Mouse (Mus musculus): ENCODE measurements around the gene Elavl2. TPM values are rescaled to one million over a fixed set of nuclear protein-coding genes. Genes with fewer than 3 reads are reported as not detected.

Gene Elavl2
- polyA plus RNA-seq, 1 experiment: not detected

DNA sequence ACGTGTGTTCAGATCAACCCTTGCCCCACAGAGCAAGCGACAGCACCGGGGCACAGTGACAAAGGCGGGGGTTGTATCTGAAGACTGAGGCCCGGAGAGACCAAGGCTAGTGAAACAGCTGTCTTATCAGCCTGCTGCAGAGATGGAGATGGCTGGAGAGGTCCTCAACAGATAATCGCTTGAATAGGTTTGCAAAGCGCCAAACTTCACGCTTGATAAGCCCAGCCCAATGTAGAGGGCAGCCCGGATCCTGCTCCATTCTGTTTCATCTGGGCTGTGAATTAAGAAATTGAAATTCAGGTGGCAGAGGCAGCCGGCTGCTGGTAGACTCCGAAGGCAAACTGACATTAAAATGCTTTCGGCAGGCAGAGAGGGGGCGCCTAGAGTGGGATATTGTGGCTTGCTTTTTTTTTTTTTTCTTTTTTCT is 19.4 kb downstream of the Elavl2 start:
- WGBS: 5% methylated on average over 13 of the region's 13 CpGs
- Histone ChIP-seq H3K4me3 (ENCODE audit: extremely low read depth, insufficient read depth, insufficient read length) (no peak overlapping the region), H3K27ac (ENCODE audit: insufficient read depth, low read length) (no peak overlapping the region), H3K4me1 (ENCODE audit: control insufficient read depth, insufficient read depth, insufficient read length) (no peaks in the 10 kb centered on the region), H3K27me3 (ENCODE audit: control insufficient read depth, insufficient read depth, low read length) (no peaks in the 10 kb centered on the region), H3K36me3 (ENCODE audit: control insufficient read depth, insufficient read depth, low read length) (no peaks in the 10 kb centered on the region)
- TF ChIP-seq CTCF (IDR thresholded peaks at IDR 0.05; ENCODE audit: extremely low read depth, insufficient read depth, insufficient read length, insufficient replicate concordance) (no peak), POLR2A (IDR thresholded peaks at IDR 0.05; ENCODE audit: low read depth, low read length) (no peak)
- no peak for DNase-seq (ENCODE audit: low read depth in 1 of 2, low spot score in 2 of 2)

- H3K27me3 ChIP-seq (ENCODE audit: control insufficient read depth, insufficient read depth, low read length): no peaks in the 10 kb centered on the region
- no peak overlapping the region for H3K27ac ChIP-seq (ENCODE audit: insufficient read depth, low read length)
- no peak for DNase-seq (ENCODE audit: low read depth in 1 of 2, low spot score in 2 of 2)
- H3K36me3 ChIP-seq (ENCODE audit: control insufficient read depth, insufficient read depth, low read length): no peaks in the 10 kb centered on the region
- TF ChIP-seq POLR2A (IDR thresholded peaks at IDR 0.05; ENCODE audit: low read depth, low read length) (no peak), CTCF (IDR thresholded peaks at IDR 0.05; ENCODE audit: extremely low read depth, insufficient read depth, insufficient read length, insufficient replicate concordance) (no peak)
- H3K4me1 ChIP-seq (ENCODE audit: control insufficient read depth, insufficient read depth, insufficient read length): no peaks in the 10 kb centered on the region
- WGBS: 15% methylated on average over 24 of the region's 24 CpGs
- no peak overlapping the region for H3K4me3 ChIP-seq (ENCODE audit: extremely low read depth, insufficient read depth, insufficient read length)
These were observed 20.1 kb downstream of the Elavl2 start for GRCm38 (mm10) chr4:91380341-91381117.

DNA sequence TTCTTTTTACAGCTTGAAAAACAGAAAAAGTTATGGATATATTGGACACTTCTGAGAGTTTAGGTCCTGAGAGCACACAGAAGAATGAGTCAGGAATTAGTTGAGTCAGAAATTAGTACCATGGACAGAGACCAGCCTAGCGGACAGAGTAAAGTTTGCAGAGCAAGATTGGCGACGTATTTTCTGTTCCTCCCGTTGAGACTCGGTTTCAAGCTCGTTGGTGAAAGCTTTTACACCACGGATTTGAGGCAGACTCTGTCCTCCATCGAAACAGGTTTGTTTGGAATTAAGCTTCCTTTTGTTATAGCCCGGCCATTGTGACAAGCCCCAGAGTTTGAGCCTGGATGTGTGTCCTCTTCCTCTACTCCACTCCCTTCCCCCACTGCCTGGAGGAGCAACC is 21.0 kb downstream of the Elavl2 start:
- peaks cover 3% of the 10 kb centered on the region; the same call in 1 of the 2 replicates for H3K27me3 ChIP-seq (ENCODE audit: control insufficient read depth, insufficient read depth, low read length)
- no peak for DNase-seq (ENCODE audit: low read depth in 1 of 2, low spot score in 2 of 2)
- WGBS: 5% methylated on average over 9 of the region's 9 CpGs

GRCm38 (mm10) chr4:91376317-91376910 is 24.2 kb downstream of the Elavl2 start:
- H3K36me3 ChIP-seq (ENCODE audit: control insufficient read depth, insufficient read depth, low read length): no peaks in the 10 kb centered on the region
- no peak for DNase-seq (ENCODE audit: low read depth in 1 of 2, low spot score in 2 of 2)
- 3% methylated on average over 28 of the region's 28 CpGs for WGBS
- H3K4me3 ChIP-seq (ENCODE audit: extremely low read depth, insufficient read depth, insufficient read length): peak overlapping the region; percentile 8; the same call in 1 of the 2 replicates
- TF ChIP-seq POLR2A (IDR thresholded peaks at IDR 0.05; ENCODE audit: low read depth, low read length): no peak
- no peak for TF ChIP-seq CTCF (IDR thresholded peaks at IDR 0.05; ENCODE audit: extremely low read depth, insufficient read depth, insufficient read length, insufficient replicate concordance)
- H3K4me1 ChIP-seq (ENCODE audit: control insufficient read depth, insufficient read depth, insufficient read length): no peaks in the 10 kb centered on the region; the same call in 1 of the 2 replicates
- no peak overlapping the region for H3K27ac ChIP-seq (ENCODE audit: insufficient read depth, low read length)
- peaks cover 11% of the 10 kb centered on the region for H3K27me3 ChIP-seq (ENCODE audit: control insufficient read depth, insufficient read depth, low read length)

More for the DNA sequence above, 21.0 kb downstream of the Elavl2 start:
- Histone ChIP-seq H3K36me3 (ENCODE audit: control insufficient read depth, insufficient read depth, low read length) (no peaks in the 10 kb centered on the region), H3K4me3 (ENCODE audit: extremely low read depth, insufficient read depth, insufficient read length) (no peak overlapping the region), H3K27ac (ENCODE audit: insufficient read depth, low read length) (no peak overlapping the region), H3K4me1 (ENCODE audit: control insufficient read depth, insufficient read depth, insufficient read length) (no peaks in the 10 kb centered on the region)
- TF ChIP-seq POLR2A (IDR thresholded peaks at IDR 0.05; ENCODE audit: low read depth, low read length) (no peak), CTCF (IDR thresholded peaks at IDR 0.05; ENCODE audit: extremely low read depth, insufficient read depth, insufficient read length, insufficient replicate concordance) (no peak)

- H3K4me3 ChIP-seq (ENCODE audit: extremely low read depth, insufficient read depth, insufficient read length): no peak overlapping the region
- 7% methylated on average over 7 of the region's 7 CpGs for WGBS
- no peak overlapping the region for H3K27ac ChIP-seq (ENCODE audit: insufficient read depth, low read length)
- no peak for DNase-seq (ENCODE audit: low read depth in 1 of 2, low spot score in 2 of 2)
- TF ChIP-seq CTCF (IDR thresholded peaks at IDR 0.05; ENCODE audit: extremely low read depth, insufficient read depth, insufficient read length, insufficient replicate concordance): no peak
- H3K27me3 ChIP-seq (ENCODE audit: control insufficient read depth, insufficient read depth, low read length): peaks cover 13% of the 10 kb centered on the region
- no peaks in the 10 kb centered on the region; the same call in 1 of the 2 replicates for H3K4me1 ChIP-seq (ENCODE audit: control insufficient read depth, insufficient read depth, insufficient read length)
- no peaks in the 10 kb centered on the region for H3K36me3 ChIP-seq (ENCODE audit: control insufficient read depth, insufficient read depth, low read length)
These were observed 25.3 kb downstream of the Elavl2 start for GRCm38 (mm10) chr4:91375372-91375687.

GRCm38 (mm10) chr4:91374571-91375371 is 25.8 kb downstream of the Elavl2 start:
- Histone ChIP-seq H3K36me3 (ENCODE audit: control insufficient read depth, insufficient read depth, low read length) (no peaks in the 10 kb centered on the region), H3K27me3 (ENCODE audit: control insufficient read depth, insufficient read depth, low read length) (peaks cover 13% of the 10 kb centered on the region), H3K4me1 (ENCODE audit: control insufficient read depth, insufficient read depth, insufficient read length) (no peaks in the 10 kb centered on the region; the same call in 1 of the 2 replicates), H3K4me3 (ENCODE audit: extremely low read depth, insufficient read depth, insufficient read length) (no peak overlapping the region), H3K27ac (ENCODE audit: insufficient read depth, low read length) (no peak overlapping the region)
- DNase-seq (ENCODE audit: low read depth in 1 of 2, low spot score in 2 of 2): no peak
- WGBS: 4% methylated on average over 46 of the region's 46 CpGs
- TF ChIP-seq CTCF (IDR thresholded peaks at IDR 0.05; ENCODE audit: extremely low read depth, insufficient read depth, insufficient read length, insufficient replicate concordance) (no peak), POLR2A (IDR thresholded peaks at IDR 0.05; ENCODE audit: low read depth, low read length) (no peak)

Measured in spleen, adult 2 months (tissue).